Mouse (Mus musculus): ENCODE data around the gene Ptgr1. TPM values are rescaled to one million over a fixed set of nuclear protein-coding genes. Genes with fewer than 3 reads are reported as not detected.

Gene Ptgr1
- polyA plus RNA-seq, 1 experiment from 2014 or later = 8.5 TPM

GRCm38 (mm10) chr4:58923933-58924332 is 63.0 kb downstream of the Ptgr1 start:
- Histone ChIP-seq H3K36me3 (no peaks in the 10 kb centered on the region), H3K27me3 (replicated peaks) (peaks cover 3% of the 10 kb centered on the region; the same call in 1 of the 2 replicates), H3K9ac (no peak overlapping the region), H3K4me1 (no peaks in the 10 kb centered on the region), H3K4me2 (no peak overlapping the region), H3K9me3 (no peaks in the 10 kb centered on the region), H3K4me3 (no peak overlapping the region), H3K27ac (replicated peaks) (no peak overlapping the region)
- no peak for ATAC-seq (ENCODE audit: extremely low read depth, insufficient number of reproducible peaks, low FRiP score, low TSS enrichment)
- 64% methylated on average over 2 of the region's 2 CpGs for WGBS

Other genes starting within 250 kb of the Ptgr1 start
- gene Olfr267, start 199.4 kb downstream of the Ptgr1 start, polyA plus RNA-seq (2015; fragmentation: Nextera tagmentation; extraction: Ambion mirVana) = not detected in 2 replicates
- 19.1 and 20.8 TPM in 2 replicates for gene Ecpas, start 74.4 kb downstream of the Ptgr1 start, polyA plus RNA-seq (2015; fragmentation: Nextera tagmentation; extraction: Ambion mirVana)
- gene Zkscan16, start 43.5 kb downstream of the Ptgr1 start, polyA plus RNA-seq (2015; fragmentation: Nextera tagmentation; extraction: Ambion mirVana) = 0.18 and 0.35 TPM in 2 replicates
- gene Dnajc25, start 7.9 kb upstream of the Ptgr1 start, polyA plus RNA-seq (2015; fragmentation: Nextera tagmentation; extraction: Ambion mirVana) = 9.0 and 10.6 TPM in 2 replicates
- gene Gm20503, start 16.1 kb upstream of the Ptgr1 start, polyA plus RNA-seq (2015; fragmentation: Nextera tagmentation; extraction: Ambion mirVana) = 11.0 and 11.6 TPM in 2 replicates
- gene Gng10, start 48.0 kb upstream of the Ptgr1 start, polyA plus RNA-seq (2015; fragmentation: Nextera tagmentation; extraction: Ambion mirVana) = 46.6 and 47.8 TPM in 2 replicates
- gene AI481877, start 151.9 kb upstream of the Ptgr1 start, polyA plus RNA-seq (2015; fragmentation: Nextera tagmentation; extraction: Ambion mirVana) = not detected in 2 replicates
- 6.9 and 7.1 TPM in 2 replicates for gene Ugcg, start 202.1 kb upstream of the Ptgr1 start, polyA plus RNA-seq (2015; fragmentation: Nextera tagmentation; extraction: Ambion mirVana)